Mouse (Mus musculus) neural tube, embryonic 14.5 days (tissue): ENCODE data around the gene Sytl1. TPM values are rescaled to one million over a fixed set of nuclear protein-coding genes. Genes with fewer than 3 reads are reported as not detected.
A peak's percentile ranks its signal among the peaks of the same experiment; 100 is the strongest.

Source experiments
- ATAC-seq: fragments of 200-750 bp; cut with Nextera tagmentation; 2 replicates; pipeline ENCODE4 v1.8.0; 2017; ENCODE audit warnings: low read depth, mild to moderate bottlenecking, moderate TSS enrichment, moderate library complexity
- H3K27ac ChIP-seq: fragments of 300-500 bp; sonication (generic); 2 replicates; pipeline ENCODE4 v1.5.1; 2014; ENCODE audit warnings: low read depth, mild to moderate bottlenecking, control low read depth, low read length, moderate library complexity, mixed read lengths
- H3K27me3 ChIP-seq: fragments of 300-500 bp; sonication (generic); 2 replicates; pipeline ENCODE4 v1.6.1; 2014; ENCODE audit warnings: low read length; ENCODE audit not compliant: control insufficient read depth, insufficient read depth
- H3K36me3 ChIP-seq: fragments of 300-500 bp; sonication (generic); 2 replicates; pipeline ENCODE4 v1.6.1; 2014; ENCODE audit warnings: low read length, mixed read lengths; ENCODE audit not compliant: control insufficient read depth, insufficient read depth
- H3K4me1 ChIP-seq: fragments of 300-500 bp; sonication (generic); 2 replicates; pipeline ENCODE4 v1.6.1; 2014; ENCODE audit warnings: low read length; ENCODE audit not compliant: control insufficient read depth, insufficient read depth
- H3K4me2 ChIP-seq: fragments of 300-500 bp; sonication (generic); 2 replicates; pipeline ENCODE4 v1.6.1; 2014; ENCODE audit warnings: mild to moderate bottlenecking, low read depth, low read length, control low read depth
- H3K4me3 ChIP-seq: fragments of 300-500 bp; sonication (generic); 2 replicates; pipeline ENCODE4 v1.5.1; 2014; ENCODE audit warnings: low read depth, low read length, control low read depth, mixed read lengths
- H3K9ac ChIP-seq: fragments of 300-500 bp; sonication (generic); replicated peaks from 2 replicates; pipeline ENCODE4 v1.6.1; 2014; ENCODE audit warnings: low read depth, mild to moderate bottlenecking, control low read depth, low read length, mixed read lengths
- H3K9me3 ChIP-seq: fragments of 300-500 bp; sonication (generic); 2 replicates; pipeline ENCODE4 v1.6.1; 2016; ENCODE audit warnings: low read length; ENCODE audit not compliant: control insufficient read depth
- WGBS: fragments of 180-500 bp; shearing (Covaris S2); extraction: QIAGEN DNeasy Blood & Tissue Kit; methylation state at CpG from one replicate; pipeline ENCODE4 v1.1.7; 2014; 5-methylcytosine and 5-hydroxymethylcytosine counted together
- polyA plus RNA-seq: library from polyadenylated mRNA; unstranded; fragments of >200 nt; fragmentation: Nextera tagmentation; extraction: Ambion mirVana; gene quantifications from 2 replicates; pipeline ENCODE4 v1.2.1, GENCODE M21; 2014

Gene Sytl1
- polyA plus RNA-seq, 1 experiment from 2014 or later, result 0.12 TPM

GRCm38 (mm10) chr4:133257798-133258408 lies 5.0 kb downstream of the Sytl1 start:
- H3K27me3 ChIP-seq, result no peaks in the 10 kb centered on the region
- no peak for ATAC-seq
- no peaks in the 10 kb centered on the region for H3K9me3 ChIP-seq
- no peak overlapping the region for H3K9ac ChIP-seq
- no peaks in the 10 kb centered on the region for H3K36me3 ChIP-seq
- H3K4me2 ChIP-seq, result no peak overlapping the region
- H3K27ac ChIP-seq, result no peak overlapping the region
- H3K4me3 ChIP-seq, result no peak overlapping the region
- H3K4me1 ChIP-seq, result no peaks in the 10 kb centered on the region
- 78% methylated on average over 12 of the region's 12 CpGs for WGBS

GRCm38 (mm10) chr4:133257230-133257629 lies 5.7 kb downstream of the Sytl1 start:
- Histone ChIP-seq H3K9me3 (no peaks in the 10 kb centered on the region), H3K9ac (no peak overlapping the region), H3K27me3 (peaks cover 1% of the 10 kb centered on the region; the same call in 1 of the 2 replicates), H3K4me1 (no peaks in the 10 kb centered on the region), H3K4me3 (no peak overlapping the region), H3K36me3 (no peaks in the 10 kb centered on the region), H3K27ac (no peak overlapping the region), H3K4me2 (no peak overlapping the region)
- no peak for ATAC-seq
- 33% methylated on average over 12 of the region's 12 CpGs for WGBS

GRCm38 (mm10) chr4:133256820-133257219 lies 6.1 kb downstream of the Sytl1 start:
- Histone ChIP-seq H3K36me3 (no peaks in the 10 kb centered on the region), H3K4me3 (no peak overlapping the region), H3K9me3 (no peaks in the 10 kb centered on the region), H3K9ac (no peak overlapping the region), H3K4me1 (no peaks in the 10 kb centered on the region), H3K27me3 (peaks cover 5% of the 10 kb centered on the region), H3K27ac (no peak overlapping the region), H3K4me2 (no peak overlapping the region)
- no peak for ATAC-seq
- 17% methylated on average over 24 of the region's 24 CpGs for WGBS

- H3K27me3 ChIP-seq, result peaks cover 20% of the 10 kb centered on the region
- H3K9me3 ChIP-seq, result no peaks in the 10 kb centered on the region
- H3K4me2 ChIP-seq, result no peak overlapping the region
- H3K4me3 ChIP-seq, result no peak overlapping the region
- no peak overlapping the region for H3K9ac ChIP-seq
- H3K27ac ChIP-seq, result no peak overlapping the region
- H3K36me3 ChIP-seq, result no peaks in the 10 kb centered on the region
- peaks cover 5% of the 10 kb centered on the region; the same call in 1 of the 2 replicates for H3K4me1 ChIP-seq
- 67% methylated on average over 6 of the region's 6 CpGs for WGBS
- no peak for ATAC-seq
These were observed 7.5 kb downstream of the Sytl1 start for GRCm38 (mm10) chr4:133255392-133255791.

- Histone ChIP-seq H3K27me3 (peaks cover 26% of the 10 kb centered on the region), H3K27ac (no peak overlapping the region), H3K4me3 (no peak overlapping the region), H3K4me1 (peaks cover 5% of the 10 kb centered on the region; the same call in 1 of the 2 replicates), H3K9me3 (no peaks in the 10 kb centered on the region), H3K36me3 (no peaks in the 10 kb centered on the region), H3K9ac (no peak overlapping the region), H3K4me2 (no peak overlapping the region)
- no peak for ATAC-seq
- 37% methylated on average over 12 of the region's 12 CpGs for WGBS
These were observed 9.5 kb downstream of the Sytl1 start for GRCm38 (mm10) chr4:133253412-133253811.

GRCm38 (mm10) chr4:133252089-133252488 lies 10.8 kb downstream of the Sytl1 start:
- Histone ChIP-seq H3K27me3 (peaks cover 26% of the 10 kb centered on the region), H3K36me3 (no peaks in the 10 kb centered on the region), H3K4me2 (no peak overlapping the region), H3K4me3 (no peak overlapping the region), H3K9me3 (no peaks in the 10 kb centered on the region), H3K9ac (no peak overlapping the region), H3K27ac (no peak overlapping the region), H3K4me1 (peaks cover 5% of the 10 kb centered on the region; the same call in 1 of the 2 replicates)
- 45% methylated on average over 4 of the region's 4 CpGs for WGBS
- no peak for ATAC-seq

- Histone ChIP-seq H3K27ac (no peak overlapping the region), H3K9ac (0 out of 2 replicates have a peak overlapping the region, but pooled peaks have one; percentile 21)
These were observed 11.7 kb downstream of the Sytl1 start for GRCm38 (mm10) chr4:133251214-133251613.

GRCm38 (mm10) chr4:133250609-133251008 lies 12.3 kb downstream of the Sytl1 start:
- H3K4me1 ChIP-seq, result peaks cover 5% of the 10 kb centered on the region; the same call in 1 of the 2 replicates
- H3K27me3 ChIP-seq, result peaks cover 26% of the 10 kb centered on the region
- ATAC-seq, result no peak
- 0 out of 2 replicates have a peak overlapping the region, but pooled peaks have one; percentile 21 for H3K9ac ChIP-seq
- 4% methylated on average over 22 of the region's 22 CpGs for WGBS
- peak overlapping the region; percentile 50 for H3K4me2 ChIP-seq
- H3K36me3 ChIP-seq, result no peaks in the 10 kb centered on the region
- peak overlapping the region; percentile 18 for H3K4me3 ChIP-seq
- no peaks in the 10 kb centered on the region for H3K9me3 ChIP-seq
- no peak overlapping the region for H3K27ac ChIP-seq

More at GRCm38 (mm10) chr4:133251214-133251613, 11.7 kb downstream of the Sytl1 start:
- H3K4me1 ChIP-seq, result peaks cover 5% of the 10 kb centered on the region; the same call in 1 of the 2 replicates
- peak overlapping the region; percentile 18 for H3K4me3 ChIP-seq
- H3K27me3 ChIP-seq, result peaks cover 26% of the 10 kb centered on the region
- peak overlapping the region; percentile 50 for H3K4me2 ChIP-seq
- no peak for ATAC-seq
- no peaks in the 10 kb centered on the region for H3K36me3 ChIP-seq
- WGBS, result under 1% methylated on average over 31 of the region's 31 CpGs
- H3K9me3 ChIP-seq, result no peaks in the 10 kb centered on the region

GRCm38 (mm10) chr4:133247806-133248449 lies 15.0 kb downstream of the Sytl1 start:
- peaks cover 28% of the 10 kb centered on the region for H3K27me3 ChIP-seq
- H3K27ac ChIP-seq, result no peak overlapping the region
- H3K4me1 ChIP-seq, result peaks cover 5% of the 10 kb centered on the region; the same call in 1 of the 2 replicates
- H3K9ac ChIP-seq, result no peak overlapping the region
- H3K36me3 ChIP-seq, result no peaks in the 10 kb centered on the region
- no peak overlapping the region for H3K4me3 ChIP-seq
- no peak for ATAC-seq
- no peaks in the 10 kb centered on the region for H3K9me3 ChIP-seq
- no peak overlapping the region for H3K4me2 ChIP-seq
- WGBS, result 82% methylated on average over 13 of the region's 13 CpGs
